Mouse (Mus musculus) limb, embryonic 14.5 days (tissue): ENCODE data around the gene Zfp398. TPM values are rescaled to one million over a fixed set of nuclear protein-coding genes. Genes with fewer than 3 reads are reported as not detected.

ENCODE experiments used
- ATAC-seq: fragments of 200-750 bp; cut with Nextera tagmentation; 2 replicates; pipeline ENCODE4 v1.8.0; 2017; ENCODE audit warnings: low read depth, moderate number of reproducible peaks, moderate TSS enrichment; ENCODE audit not compliant: low FRiP score
- DNase-seq: peaks from one replicate; pipeline ENCODE4 v3.0.0-alpha.2; 2015; ENCODE audit warnings: low spot score
- H3K27ac ChIP-seq: fragments of 300-500 bp; sonication (generic); replicated peaks from 2 replicates; pipeline ENCODE4 v1.5.1; 2014; ENCODE audit warnings: low read depth, mild to moderate bottlenecking, low read length, moderate library complexity, mixed read lengths
- H3K27me3 ChIP-seq: fragments of 300-500 bp; sonication (generic); 2 replicates; pipeline ENCODE4 v1.6.1; 2014; ENCODE audit warnings: low read length, mixed read lengths; ENCODE audit not compliant: control insufficient read depth, insufficient read depth
- H3K36me3 ChIP-seq: fragments of 300-500 bp; sonication (generic); 2 replicates; pipeline ENCODE4 v1.6.1; 2014; ENCODE audit warnings: mild to moderate bottlenecking, low read length, moderate library complexity, mixed read lengths; ENCODE audit not compliant: control insufficient read depth, insufficient read depth
- H3K4me1 ChIP-seq: fragments of 300-500 bp; sonication (generic); 2 replicates; pipeline ENCODE4 v1.6.1; 2014; ENCODE audit warnings: antibody characterized with exemption, low read length, mixed read lengths; ENCODE audit not compliant: control insufficient read depth, insufficient read depth
- H3K4me2 ChIP-seq: fragments of 300-500 bp; sonication (generic); replicated peaks from 2 replicates; pipeline ENCODE4 v1.6.1; 2014; ENCODE audit warnings: low read depth, mild to moderate bottlenecking, low read length, moderate library complexity; ENCODE audit not compliant: severe bottlenecking
- H3K4me3 ChIP-seq: fragments of 300-500 bp; sonication (generic); replicated peaks from 2 replicates; pipeline ENCODE4 v1.5.1; 2014; ENCODE audit warnings: low read length
- H3K9ac ChIP-seq: fragments of 300-500 bp; sonication (generic); 2 replicates; pipeline ENCODE4 v1.6.1; 2014; ENCODE audit warnings: mild to moderate bottlenecking, low read depth, low read length, moderate library complexity; ENCODE audit not compliant: severe bottlenecking
- H3K9me3 ChIP-seq: fragments of 300-500 bp; sonication (generic); 2 replicates; pipeline ENCODE4 v1.6.1; 2016; ENCODE audit warnings: low read length; ENCODE audit not compliant: control insufficient read depth
- POLR2A ChIP-seq: fragments of 200-500 bp; IDR thresholded peaks from 2 replicates; pipeline ENCODE4 v1.8.0; 2012; ENCODE audit warnings: inconsistent platforms, mild to moderate bottlenecking, moderate library complexity, borderline replicate concordance; ENCODE audit not compliant: insufficient read depth, insufficient read length; ENCODE audit errors: extremely low read depth
- WGBS: fragments of 180-500 bp; shearing (Covaris S2); extraction: QIAGEN DNeasy Blood & Tissue Kit; methylation state at CpG from one replicate; pipeline ENCODE4 v1.1.7; 2014; 5-methylcytosine and 5-hydroxymethylcytosine counted together
- polyA plus RNA-seq, 2 experiments: library from polyadenylated mRNA; depleted of rRNA in 1 of 2; stranded (reverse) in 1 of 2; unstranded in 1 of 2; fragments of >200 nt; fragmentation: Nextera tagmentation in 1 of 2; extraction: Ambion mirVana in 1 of 2; gene quantifications; 2 replicates each; pipeline versions ENCODE4 v1.2.1 to v1.2.3; 2012 to 2014

The Zfp398 gene
- polyA plus RNA-seq, 2 experiments = 10.4 to 11.7 TPM

DNA sequence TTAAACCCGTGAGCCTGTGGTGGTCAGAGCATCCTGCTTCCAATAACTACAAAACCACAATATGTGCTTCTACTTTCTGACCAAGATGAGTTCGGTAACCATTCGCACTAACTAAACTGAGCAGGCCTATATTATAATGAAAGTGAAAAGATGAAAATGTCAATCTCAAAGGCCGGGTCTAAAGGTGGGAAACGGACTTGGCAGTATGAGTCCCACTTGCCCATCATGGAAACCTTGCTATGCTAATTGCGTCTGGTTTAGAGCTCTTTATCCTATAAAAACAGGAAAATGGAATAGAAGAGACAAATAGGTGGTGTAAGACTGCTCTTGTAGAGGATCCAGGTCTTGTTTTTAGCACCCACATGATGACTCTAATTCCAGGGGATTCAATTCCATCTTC, 13.7 kb upstream of the Zfp398 start:
- WGBS = 89% methylated on average over 6 of the region's 6 CpGs
- DNase-seq (no peak), ATAC-seq (no peak)
- no peaks in the 10 kb centered on the region for H3K4me1 ChIP-seq
- no peaks in the 10 kb centered on the region for H3K9me3 ChIP-seq
- H3K4me3 ChIP-seq = no peak overlapping the region
- no peak for TF ChIP-seq POLR2A
- no peak overlapping the region for H3K27ac ChIP-seq
- no peaks in the 10 kb centered on the region for H3K27me3 ChIP-seq
- H3K4me2 ChIP-seq = no peak overlapping the region
- H3K36me3 ChIP-seq = peaks cover 41% of the 10 kb centered on the region
- no peak overlapping the region for H3K9ac ChIP-seq

DNA sequence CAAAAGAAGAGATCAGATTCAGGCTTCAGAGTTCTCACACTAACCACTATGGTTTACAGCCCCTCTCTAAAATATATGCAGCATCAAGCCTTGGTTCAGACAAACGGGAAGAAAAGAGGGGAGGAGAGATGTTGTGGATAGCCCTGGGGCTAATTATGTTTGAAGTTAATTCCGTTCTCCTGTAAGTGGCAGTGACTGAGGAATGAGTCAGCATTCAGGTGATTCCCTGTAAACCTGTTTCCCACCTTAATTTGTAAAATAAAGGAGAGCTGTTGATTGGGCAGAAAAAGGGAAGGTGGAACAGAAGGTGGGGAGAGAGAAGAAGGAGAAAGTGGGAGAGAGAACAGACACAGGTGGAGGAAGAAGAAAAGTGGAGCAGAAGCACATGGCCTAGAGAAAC, 11.2 kb upstream of the Zfp398 start:
- H3K9me3 ChIP-seq = no peaks in the 10 kb centered on the region
- H3K9ac ChIP-seq = no peak overlapping the region
- H3K27ac ChIP-seq = no peak overlapping the region
- no peak overlapping the region for H3K4me2 ChIP-seq
- no peak for ATAC-seq
- DNase-seq = no peak
- H3K4me1 ChIP-seq = peaks cover 1% of the 10 kb centered on the region; the same call in 1 of the 2 replicates
- H3K4me3 ChIP-seq = no peak overlapping the region
- peaks cover 40% of the 10 kb centered on the region for H3K36me3 ChIP-seq
- WGBS = 47% methylated on average over 2 of the region's 2 CpGs
- no peak for TF ChIP-seq POLR2A
- H3K27me3 ChIP-seq = no peaks in the 10 kb centered on the region

DNA sequence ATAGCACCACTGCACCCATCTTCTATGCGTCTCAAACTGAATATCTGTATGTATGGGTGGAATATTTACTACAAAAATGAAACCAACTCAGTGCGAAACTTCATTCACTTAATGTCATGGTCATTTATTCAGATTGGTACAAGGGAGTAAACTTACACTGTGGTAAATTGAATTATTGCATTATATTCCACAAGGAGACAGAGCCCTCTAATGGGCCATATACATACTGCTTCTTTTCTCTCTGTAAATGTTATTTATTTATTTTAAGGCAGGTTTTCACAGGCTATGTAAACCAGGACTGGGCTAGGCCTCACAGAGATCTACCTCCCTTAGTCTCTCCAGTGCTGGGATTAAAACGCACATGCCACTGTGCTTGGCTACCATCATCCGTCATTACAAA, 8.0 kb upstream of the Zfp398 start:
- Histone ChIP-seq H3K4me2 (no peak overlapping the region), H3K36me3 (peaks cover 17% of the 10 kb centered on the region), H3K9ac (no peak overlapping the region), H3K27me3 (no peaks in the 10 kb centered on the region), H3K4me3 (no peak overlapping the region), H3K4me1 (peaks cover 8% of the 10 kb centered on the region; the same call in 1 of the 2 replicates), H3K9me3 (no peaks in the 10 kb centered on the region), H3K27ac (no peak overlapping the region)
- TF ChIP-seq POLR2A = no peak
- WGBS = 97% methylated on average over 4 of the region's 4 CpGs
- DNase-seq = no peak
- ATAC-seq = no peak

DNA sequence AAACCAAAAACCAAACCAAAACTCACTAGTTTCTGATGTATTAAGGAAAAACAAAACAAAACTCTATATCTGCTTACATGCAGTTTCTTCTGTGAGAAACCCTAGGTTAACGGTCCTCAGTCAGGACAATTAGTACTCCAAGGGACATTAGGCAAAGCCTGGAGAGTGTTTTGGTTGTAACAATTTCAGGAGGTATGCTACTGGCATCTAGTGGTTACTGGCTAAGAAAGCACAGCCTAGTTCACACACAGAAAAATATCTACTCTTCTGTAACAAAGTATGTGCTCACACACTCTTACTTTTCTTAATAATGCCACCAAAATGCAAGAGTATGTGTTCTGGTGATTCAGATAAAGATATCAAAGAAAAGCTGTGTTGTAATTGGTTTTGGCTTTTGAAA, 6.5 kb upstream of the Zfp398 start:
- DNase-seq (peak; percentile 44), ATAC-seq (no peak)
- no peak for TF ChIP-seq POLR2A
- Histone ChIP-seq H3K36me3 (peaks cover 5% of the 10 kb centered on the region; the same call in 1 of the 2 replicates), H3K4me2 (peak overlapping the region; percentile 55; the same call in 1 of the 2 replicates), H3K4me1 (peaks cover 8% of the 10 kb centered on the region; the same call in 1 of the 2 replicates), H3K9me3 (no peaks in the 10 kb centered on the region), H3K27me3 (no peaks in the 10 kb centered on the region), H3K9ac (no peak overlapping the region), H3K27ac (no peak overlapping the region), H3K4me3 (0 out of 2 replicates have a peak overlapping the region, but pooled peaks have one; percentile 82)
- WGBS = 26% methylated on average over 1 of the region's 1 CpGs

DNA sequence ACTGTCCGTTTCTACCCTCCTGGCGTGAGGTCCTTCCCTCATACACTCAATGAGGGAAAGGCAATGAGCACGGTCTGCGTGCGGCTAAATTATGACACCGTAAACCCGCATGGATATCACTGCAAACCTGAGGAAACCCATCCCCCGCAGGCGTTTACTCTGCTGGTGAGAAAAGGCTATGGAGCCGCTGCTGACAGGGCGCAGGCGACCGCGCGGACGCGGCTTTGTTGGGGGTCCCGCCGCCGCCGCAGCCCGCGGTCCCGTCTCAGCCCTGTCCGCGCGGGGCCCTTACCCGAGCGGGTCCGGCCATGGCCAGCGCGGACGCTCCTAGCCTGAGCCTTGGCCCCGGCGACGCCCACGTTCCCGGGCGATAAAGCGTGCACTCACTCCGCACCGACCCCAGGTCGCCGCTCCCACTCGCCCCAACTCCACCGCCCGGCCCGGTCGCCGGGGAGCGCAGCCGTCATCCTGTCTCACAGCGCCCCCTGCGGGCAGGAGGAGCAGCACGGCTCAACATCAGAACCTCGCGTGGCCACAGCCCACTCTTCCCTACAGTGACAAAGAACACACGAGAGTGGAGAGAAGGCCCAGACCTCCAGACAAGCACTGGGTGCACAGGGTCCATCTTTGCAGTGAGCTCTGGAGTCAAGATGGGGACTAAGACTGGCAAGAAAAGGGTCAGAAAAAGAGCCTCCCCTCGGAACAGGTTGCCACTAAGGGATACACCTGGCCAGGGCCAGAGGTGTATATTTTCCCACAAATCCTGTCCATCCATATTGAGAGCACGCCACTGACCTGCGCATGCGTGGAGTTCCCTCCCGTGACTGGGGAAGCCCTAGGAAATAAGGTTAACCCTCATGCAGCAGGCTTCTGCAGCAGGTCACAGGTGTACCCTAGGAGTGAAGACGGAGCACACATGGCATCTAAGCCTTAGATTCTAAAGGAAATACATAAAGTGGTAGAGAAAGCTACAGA, 5.1 kb upstream of the Zfp398 start, which contains the start of gene Zfp786:
Gene Zfp786 (minus strand): TSS at position 764 of the 975 bp plus-strand sequence.
- peak; percentile 92 for ATAC-seq
- Histone ChIP-seq H3K4me2 (peak within 1 kb of the TSS; percentile 55), H3K9me3 (no peaks in the 10 kb centered on the region), H3K9ac (peak within 1 kb of the TSS; percentile 88), H3K4me1 (peaks cover 8% of the 10 kb centered on the region; the same call in 1 of the 2 replicates), H3K27me3 (no peaks in the 10 kb centered on the region), H3K4me3 (peak within 1 kb of the TSS; percentile 82), H3K27ac (peak within 1 kb of the TSS; percentile 74), H3K36me3 (no peaks in the 10 kb centered on the region)
- WGBS = 2% methylated on average over 43 of the region's 64 CpGs
- DNase-seq = peak; percentile 86
- peak; percentile 30; the same call in 1 of the 2 replicates for TF ChIP-seq POLR2A
